Mouse (Mus musculus): Measurements from ENCODE around the gene Esrrg.

- TF ChIP-seq CHD2 (IDR thresholded peaks at IDR 0.05; ENCODE audit: low read length) (no peak), USF2 (IDR thresholded peaks at IDR 0.05; ENCODE audit: borderline replicate concordance in 1 of 2, insufficient read depth in 1 of 2, low read depth in 1 of 2, low read length in 2 of 2) (no peak), POLR2A (IDR thresholded peaks at IDR 0.05; ENCODE audit: control insufficient read depth in 1 of 2, insufficient read depth in 1 of 2, low read depth in 1 of 2, low read length in 2 of 2, poor library complexity in 1 of 2) (no peak), CTCF (IDR thresholded peaks at IDR 0.05 in 2 of 3, conservative IDR thresholded peaks at IDR 0.05 in 1 of 3; ENCODE audit: control insufficient read depth in 1 of 3, insufficient read depth in 1 of 3, low read depth in 2 of 3, low read length in 3 of 3, poor library complexity in 1 of 3, severe bottlenecking in 1 of 3) (no peak), E2F4 (IDR thresholded peaks at IDR 0.05; ENCODE audit: borderline replicate concordance, low read depth, low read length) (no peak), MAZ (IDR thresholded peaks at IDR 0.05; ENCODE audit: low read depth, low read length) (no peak), NELFE (IDR thresholded peaks at IDR 0.05; ENCODE audit: low read depth, low read length) (no peak), MEF2A (IDR thresholded peaks at IDR 0.05; ENCODE audit: extremely low read depth, insufficient replicate concordance, low read depth, low read length, poor library complexity, severe bottlenecking) (no peak), SIN3A (IDR thresholded peaks at IDR 0.05; ENCODE audit: low read length) (no peak), SMC3 (IDR thresholded peaks at IDR 0.05; ENCODE audit: low read depth, low read length) (no peak)
These were observed 227.8 kb downstream of the Esrrg start for GRCm38 (mm10) chr1:187836384-187836783.
